Mouse (Mus musculus): ENCODE measurements around the gene Ubap2.

Gene Ubap2

GRCm38 (mm10) chr4:41274980-41275850, at the start of gene Ubap2:
Gene Ubap2, minus strand, starts transcription at chr4:41275144.
- DNase-seq (ENCODE audit: low read depth): peak; percentile 99

DNA sequence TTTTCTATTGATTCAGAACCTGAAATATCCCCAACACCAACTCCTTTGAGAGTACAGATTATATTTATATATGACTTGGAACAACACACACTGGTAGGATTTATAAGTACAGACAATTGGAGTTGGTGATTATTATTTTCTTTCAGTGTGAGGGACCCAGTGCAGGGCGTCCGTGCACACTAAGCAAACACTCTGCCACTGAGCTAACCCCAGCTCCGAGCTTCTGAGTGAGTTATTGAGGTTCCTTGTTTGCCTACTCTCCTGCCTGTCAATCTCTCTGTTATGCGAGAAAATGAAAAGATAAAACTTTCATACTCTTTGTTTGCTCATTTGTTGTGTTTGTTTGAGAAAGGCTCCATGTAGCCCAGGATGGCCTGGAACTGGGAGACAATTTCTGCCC, 46.0 kb upstream of the Ubap2 start:
- DNase-seq (ENCODE audit: low read depth): no peak

GRCm38 (mm10) chr4:41318267-41318666, 43.3 kb upstream of the Ubap2 start:
- no peak for DNase-seq (ENCODE audit: low read depth)

GRCm38 (mm10) chr4:41315173-41315572, 40.2 kb upstream of the Ubap2 start:
- DNase-seq (ENCODE audit: low read depth): peak; percentile 26

GRCm38 (mm10) chr4:41314141-41315129, 39.5 kb upstream of the Ubap2 start, which contains the start of gene Dcaf12:
Gene Dcaf12, minus strand, starts transcription at chr4:41314889.
- DNase-seq (ENCODE audit: low read depth): peak; percentile 93

DNA sequence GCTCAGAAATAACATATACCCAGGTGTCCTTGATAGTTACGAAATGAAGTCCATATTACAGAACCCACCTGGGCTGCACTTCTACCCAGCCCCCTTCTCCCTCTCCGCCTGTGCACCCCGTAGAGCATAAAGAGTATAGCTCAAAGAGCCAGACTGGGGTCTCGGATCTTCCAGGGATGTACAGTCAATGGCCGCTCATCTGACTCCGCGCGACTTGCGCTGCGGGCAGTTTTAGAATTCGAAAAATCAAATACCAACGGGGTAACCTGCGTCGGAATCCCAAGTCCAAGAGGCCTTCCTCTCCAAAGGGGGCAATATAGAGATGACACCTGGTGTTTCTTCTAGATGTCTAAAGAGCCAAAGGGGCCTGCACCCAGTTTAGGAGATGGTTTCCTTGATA, 38.8 kb upstream of the Ubap2 start:
- DNase-seq (ENCODE audit: low read depth): no peak

DNA sequence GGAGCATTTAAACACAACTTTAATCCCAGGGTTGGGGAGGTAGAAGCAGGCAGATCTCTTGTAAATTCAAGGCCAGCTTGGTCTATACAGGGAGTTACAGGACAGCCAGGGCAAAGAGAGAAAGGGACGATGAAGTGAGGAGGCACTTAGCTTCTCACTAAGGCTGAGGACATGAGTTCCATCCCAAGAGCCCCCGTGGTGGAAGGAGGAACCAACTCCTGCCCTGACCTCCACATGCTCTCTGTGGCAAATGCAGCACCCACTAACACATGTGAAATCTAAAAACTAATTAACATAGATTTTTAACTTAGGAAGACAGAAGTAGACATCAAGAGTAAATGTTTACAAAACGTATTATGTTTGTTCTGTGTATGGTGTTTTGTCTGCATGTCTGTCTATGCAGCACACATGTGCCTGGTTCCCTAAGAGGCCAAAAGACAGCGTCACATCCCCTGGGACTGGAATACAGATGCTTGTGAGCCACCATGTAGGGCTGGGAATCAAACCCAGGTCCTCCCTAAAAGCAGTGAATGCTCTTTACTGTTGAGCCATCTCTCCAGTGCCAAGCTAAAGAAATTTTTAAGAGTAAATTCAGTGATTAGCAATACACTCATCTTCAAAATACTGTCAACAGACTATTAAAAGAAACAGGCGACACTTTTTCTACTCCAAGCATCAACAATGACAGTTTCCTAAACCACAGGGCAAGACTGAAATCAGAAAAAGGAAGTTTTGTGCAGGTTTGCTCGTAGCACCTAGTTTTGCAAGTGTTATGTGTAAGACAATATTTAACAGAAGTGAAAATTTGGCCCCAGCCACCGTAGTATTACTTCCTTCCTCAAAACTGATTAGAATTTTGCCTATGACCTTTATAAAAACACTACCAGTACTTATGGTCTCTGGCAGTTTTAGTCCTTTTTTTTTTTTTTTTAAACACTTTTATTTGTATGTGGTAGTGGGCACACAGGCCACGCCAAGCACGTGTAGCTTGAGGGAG, 35.9 kb upstream of the Ubap2 start:
- no peak for DNase-seq (ENCODE audit: low read depth)

- DNase-seq (ENCODE audit: low read depth): no peak
Observed at GRCm38 (mm10) chr4:41307406-41307805, 32.5 kb upstream of the Ubap2 start.

DNA sequence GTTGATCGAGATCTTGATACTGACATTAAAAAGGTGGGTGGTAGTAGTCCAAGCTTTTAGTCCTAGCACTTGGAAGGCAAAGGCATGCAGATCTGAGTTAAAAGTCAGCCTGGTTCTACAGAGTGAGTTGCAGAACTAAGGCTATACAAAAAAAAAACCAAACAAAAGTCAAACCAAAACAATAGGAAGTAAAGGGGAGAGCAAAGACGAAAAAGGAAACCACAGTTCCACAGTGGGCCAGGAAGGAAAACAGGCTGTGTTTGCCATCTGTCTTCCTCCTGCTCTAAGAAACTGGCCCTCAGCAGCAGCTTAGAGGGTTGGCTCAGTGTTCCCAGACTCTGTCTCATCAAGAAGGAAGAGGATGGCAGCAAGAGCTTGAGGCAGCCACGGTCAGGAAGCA, 29.4 kb upstream of the Ubap2 start:
- DNase-seq (ENCODE audit: low read depth): peak; percentile 56

DNA sequence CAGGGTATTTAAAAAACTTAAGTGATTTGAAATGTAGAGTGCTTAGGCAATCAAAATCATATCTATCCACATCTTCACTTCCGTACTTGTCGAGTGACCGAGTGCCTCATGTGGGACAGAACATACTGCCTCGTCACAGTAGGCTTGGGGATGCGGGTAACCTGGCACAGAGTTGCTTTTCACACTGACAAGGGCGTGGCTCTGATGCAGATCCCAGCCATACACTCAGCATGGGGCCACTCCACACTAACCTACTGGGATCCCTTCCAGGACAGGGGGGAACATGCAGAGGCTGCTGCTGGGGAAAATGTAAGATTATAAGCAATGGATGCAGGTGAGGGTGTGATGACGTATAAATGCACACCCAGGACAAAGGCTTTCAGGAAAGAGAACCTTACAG, 28.7 kb upstream of the Ubap2 start:
- DNase-seq (ENCODE audit: low read depth): no peak

GRCm38 (mm10) chr4:41298976-41299375, 24.0 kb upstream of the Ubap2 start:
- no peak for DNase-seq (ENCODE audit: low read depth)

GRCm38 (mm10) chr4:41295960-41296359, 21.0 kb upstream of the Ubap2 start:
- DNase-seq (ENCODE audit: low read depth): no peak

- no peak for DNase-seq (ENCODE audit: low read depth)
Observed at GRCm38 (mm10) chr4:41295507-41295906, 20.6 kb upstream of the Ubap2 start.

DNA sequence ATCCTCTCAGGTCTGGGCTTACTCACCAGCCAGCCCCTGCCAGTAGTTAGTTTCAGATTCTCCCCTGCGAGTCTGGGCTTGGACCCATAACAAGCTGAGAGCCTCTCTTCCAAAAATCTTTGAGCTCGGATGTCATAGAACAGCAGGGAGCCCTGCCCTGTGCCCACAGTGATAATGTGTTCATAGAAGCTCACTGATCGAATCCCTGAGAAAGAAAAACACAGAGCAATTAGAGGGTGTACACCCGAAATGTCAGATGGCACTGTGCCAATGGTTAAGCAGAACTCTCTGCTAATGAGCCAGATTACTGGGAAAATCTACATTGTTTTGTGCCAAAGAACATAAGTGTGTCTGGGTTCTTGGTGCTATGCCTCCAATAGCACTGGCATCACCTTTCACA, 19.0 kb upstream of the Ubap2 start:
- DNase-seq (ENCODE audit: low read depth): no peak

DNA sequence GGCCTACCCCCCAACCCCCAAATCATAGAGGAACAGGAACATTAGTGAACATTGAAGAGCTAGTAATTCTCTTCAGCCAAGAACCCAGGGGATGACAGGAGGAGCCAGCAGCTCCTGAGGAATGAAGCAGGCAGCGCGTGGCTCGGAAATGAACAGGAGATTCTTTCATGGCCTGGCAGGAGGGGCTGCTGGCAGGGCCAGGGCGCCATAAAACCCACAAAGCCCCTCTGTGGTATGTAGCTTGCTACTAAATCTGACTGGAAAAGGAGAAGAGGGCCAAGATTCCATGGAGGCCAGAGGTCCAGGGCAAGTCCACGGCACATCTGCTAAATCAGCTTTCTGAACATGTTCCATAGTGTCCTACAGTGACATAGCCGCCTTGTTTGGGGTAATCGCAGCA, 14.9 kb upstream of the Ubap2 start:
- DNase-seq (ENCODE audit: low read depth): no peak

DNA sequence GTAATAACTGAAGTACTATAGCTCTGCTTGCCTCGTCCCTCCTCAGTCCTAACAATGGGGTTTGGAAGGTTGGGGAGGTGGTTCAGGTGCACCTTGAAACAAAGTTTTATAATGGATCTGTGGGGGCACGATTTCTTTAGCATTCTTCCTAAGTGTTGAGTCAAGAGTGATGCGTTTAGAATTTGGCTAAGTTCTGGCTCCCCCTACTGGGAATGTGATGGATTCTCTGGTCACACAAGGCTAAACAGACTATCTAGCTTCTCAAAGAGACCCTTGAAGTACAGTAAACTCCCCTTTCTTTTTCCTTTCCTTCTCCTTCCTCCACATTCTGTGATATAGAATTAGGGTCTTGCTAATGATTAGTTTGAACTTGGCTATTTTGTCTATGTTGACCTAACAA, 11.5 kb upstream of the Ubap2 start:
- peak; percentile 69 for DNase-seq (ENCODE audit: low read depth)

DNA sequence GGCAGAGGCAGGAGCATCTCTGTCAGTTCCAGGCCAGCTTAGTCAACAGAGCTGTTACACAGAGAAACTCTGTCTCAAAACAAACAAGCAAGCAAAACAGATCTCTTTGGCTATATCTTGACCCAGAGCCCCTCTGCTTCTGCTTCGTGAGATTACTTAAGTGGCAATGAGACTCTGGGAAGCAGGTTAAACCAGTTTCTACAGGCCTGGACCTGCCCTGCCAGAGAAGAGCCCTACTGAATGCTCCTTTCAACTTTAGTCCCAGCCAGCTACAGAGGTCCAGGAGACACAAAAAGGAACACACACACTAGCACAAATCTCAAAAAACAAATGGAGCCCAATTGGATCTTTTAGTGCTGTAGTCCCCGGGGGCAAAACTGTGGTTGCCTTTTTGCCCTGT, 9.1 kb upstream of the Ubap2 start:
- no peak for DNase-seq (ENCODE audit: low read depth)

DNA sequence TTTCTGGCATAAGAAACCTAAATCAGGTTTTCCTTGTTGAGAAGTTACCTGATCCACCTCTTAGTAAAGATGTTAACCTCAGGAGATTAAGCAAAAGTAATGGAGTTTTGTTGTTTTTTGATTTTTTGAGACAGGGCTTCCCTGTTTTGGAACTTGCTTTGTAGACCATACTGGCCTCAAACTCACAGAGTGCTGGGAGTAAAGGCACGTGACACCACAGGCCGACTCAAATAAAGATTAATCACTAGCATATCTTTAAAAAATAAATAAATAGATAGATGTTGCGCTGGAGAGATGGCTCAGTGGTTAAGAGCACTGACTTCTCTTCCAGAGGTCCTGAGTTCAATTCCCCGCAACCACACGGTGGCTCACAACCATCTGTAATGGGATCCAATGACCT, 983 bp upstream of the Ubap2 start:
- DNase-seq (ENCODE audit: low read depth): no peak

GRCm38 (mm10) chr4:41274377-41274979, 466 bp downstream of the Ubap2 start:
- DNase-seq (ENCODE audit: low read depth): peak; percentile 48

DNA sequence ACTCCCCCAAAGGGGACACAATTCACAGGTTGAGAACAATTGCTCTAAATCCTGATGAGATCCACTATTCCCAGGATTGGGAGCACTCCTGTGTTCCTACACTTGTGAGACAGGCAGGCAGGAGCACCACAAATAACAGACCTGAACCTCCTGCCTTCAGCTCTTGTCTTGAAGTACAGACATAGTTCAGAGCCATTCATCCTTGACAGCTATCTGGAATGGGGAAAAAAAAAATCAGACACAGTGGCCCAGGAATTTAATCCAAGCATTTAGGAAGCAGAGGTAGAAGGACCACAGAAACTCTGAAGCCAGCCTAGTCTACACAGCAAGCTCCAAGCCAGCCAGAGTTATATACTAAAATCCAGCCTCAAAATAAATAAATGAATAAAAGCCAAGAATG, 6.8 kb downstream of the Ubap2 start:
- DNase-seq (ENCODE audit: low read depth): no peak

DNA sequence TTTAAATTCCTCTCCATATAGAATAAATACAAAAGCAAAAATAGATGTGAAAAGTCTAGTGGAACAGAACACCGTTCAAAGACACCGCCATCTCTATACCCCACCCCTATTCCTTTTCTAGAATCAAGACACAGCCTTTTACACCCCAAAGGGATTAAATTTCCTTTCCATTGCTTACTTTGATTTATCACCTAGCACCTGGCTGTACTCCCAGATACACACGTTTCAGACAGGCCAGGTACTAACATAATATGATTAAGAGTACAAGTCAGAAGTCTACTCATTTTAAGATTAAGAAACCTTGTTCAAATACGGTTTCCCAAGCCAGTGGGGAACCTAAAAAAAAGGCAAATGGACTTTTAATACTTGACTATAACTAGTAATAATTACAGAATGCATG, 8.6 kb downstream of the Ubap2 start:
- DNase-seq (ENCODE audit: low read depth): no peak

Measured in naive thymus-derived CD4-positive, alpha-beta T cell, adult 2 months (primary cell).